In the genomic region with DNA sequence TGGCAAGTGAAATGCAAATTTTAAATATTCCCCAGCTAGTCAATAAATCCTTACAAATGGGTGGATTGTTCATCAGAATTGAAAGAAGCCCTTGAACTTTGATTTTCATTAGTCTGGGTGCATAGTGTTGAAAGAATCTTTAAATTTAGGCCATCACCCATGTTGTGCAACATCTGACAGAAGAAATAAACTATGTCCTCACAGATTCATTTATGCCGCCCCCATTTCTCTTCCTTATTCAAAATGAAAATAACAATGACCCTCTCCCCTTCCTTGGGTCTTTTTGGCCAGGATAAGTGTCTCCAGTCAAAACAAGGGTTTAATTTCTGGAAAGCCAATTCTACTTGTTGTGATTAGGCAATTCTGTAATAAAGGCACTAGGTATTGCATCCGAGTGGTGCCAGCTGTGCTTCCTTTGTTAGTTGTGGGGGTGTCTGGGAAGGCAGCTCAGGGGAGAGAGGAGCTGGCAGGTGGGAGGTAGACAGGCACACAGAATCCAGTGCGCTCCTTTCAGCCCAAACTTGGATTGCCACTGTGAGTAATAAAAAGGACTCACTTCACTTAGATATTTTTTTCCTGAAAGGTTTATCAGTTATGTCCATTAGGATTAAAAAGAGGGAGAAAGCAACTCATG, we compare ENCODE assay signal across 14 mouse cellular contexts.
"Had no signal": no experiment of that assay in that cellular context is flagged by ENCODE, and none has a peak within 500 bp of the region (broad histone marks: within the 10 kb centered on the region; RNA-seq: fewer than 3 reads in every experiment).

No protein-coding gene starts in this region.

- H3K36me3 ChIP-seq: limb, embryonic 10.5 days; liver, embryonic 15.5 days; midbrain, embryonic 13.5 days; neural tube, embryonic 12.5 days had no signal

- DNase-seq: kidney, adult 11 months; kidney, adult 9 months; kidney, postnatal 36 days; lung, adult 2 months; lung, postnatal 14 days; spleen, adult 18-20 months; thymus, adult 18-20 months; thymus, postnatal 14 days had no signal

- H3K9ac ChIP-seq: liver, embryonic 15.5 days; midbrain, embryonic 13.5 days; neural tube, embryonic 12.5 days had no signal

- H3K9me3 ChIP-seq: limb, embryonic 10.5 days; liver, embryonic 15.5 days; midbrain, embryonic 13.5 days; neural tube, embryonic 12.5 days had no signal

- ATAC-seq: midbrain, embryonic 13.5 days had no signal

- H3K27ac ChIP-seq: kidney, postnatal 0 days; limb, embryonic 10.5 days; liver, embryonic 15.5 days; midbrain, embryonic 13.5 days; neural tube, embryonic 12.5 days had no signal

- H3K4me1 ChIP-seq: limb, embryonic 10.5 days; liver, embryonic 15.5 days; midbrain, embryonic 13.5 days; neural tube, embryonic 12.5 days had no signal

- H3K4me3 ChIP-seq: limb, embryonic 10.5 days; liver, embryonic 15.5 days; midbrain, embryonic 13.5 days; neural tube, embryonic 12.5 days had no signal

- H3K27me3 ChIP-seq: liver, embryonic 15.5 days; midbrain, embryonic 13.5 days; neural tube, embryonic 12.5 days had no signal

- H3K4me2 ChIP-seq: liver, embryonic 11.5 days; liver, embryonic 15.5 days; midbrain, embryonic 13.5 days; neural tube, embryonic 12.5 days had no signal
